Mouse (Mus musculus) heart, postnatal 4 days (tissue): ENCODE data around the gene Rpl3l. TPM values are rescaled to one million over a fixed set of nuclear protein-coding genes. Genes with fewer than 3 reads are reported as not detected.

ENCODE experiments used
- DNase-seq: peaks from one replicate; pipeline ENCODE4 v3.0.0; 2021
- total RNA-seq, 2 experiments: library from RNA; stranded (reverse); gene quantifications; 2 replicates each; pipeline ENCODE4 v1.2.3; 2021

Gene Rpl3l
- total RNA-seq, 2 experiments from 2014 or later: 19.5 TPM

DNA sequence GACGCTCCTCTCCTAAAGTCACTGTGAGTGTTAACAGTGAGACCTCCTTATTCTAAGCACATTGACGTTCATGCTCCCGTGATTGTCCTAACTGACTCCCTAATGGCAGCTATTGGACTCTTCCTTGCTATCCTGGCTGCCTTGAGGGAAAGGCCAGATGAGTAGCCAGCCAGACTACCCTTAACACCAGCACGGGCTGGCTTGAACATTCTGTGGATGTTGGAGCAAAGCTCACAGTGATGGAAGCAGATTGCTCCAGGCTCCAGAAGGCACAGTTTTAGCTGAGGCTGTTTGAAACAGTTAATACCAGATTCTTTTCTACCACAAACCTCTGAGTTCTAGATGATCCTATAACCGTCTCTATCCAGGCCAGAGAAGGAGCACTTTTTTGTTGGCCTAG lies 16.3 kb downstream of the Rpl3l start:
- DNase-seq: no peak

DNA sequence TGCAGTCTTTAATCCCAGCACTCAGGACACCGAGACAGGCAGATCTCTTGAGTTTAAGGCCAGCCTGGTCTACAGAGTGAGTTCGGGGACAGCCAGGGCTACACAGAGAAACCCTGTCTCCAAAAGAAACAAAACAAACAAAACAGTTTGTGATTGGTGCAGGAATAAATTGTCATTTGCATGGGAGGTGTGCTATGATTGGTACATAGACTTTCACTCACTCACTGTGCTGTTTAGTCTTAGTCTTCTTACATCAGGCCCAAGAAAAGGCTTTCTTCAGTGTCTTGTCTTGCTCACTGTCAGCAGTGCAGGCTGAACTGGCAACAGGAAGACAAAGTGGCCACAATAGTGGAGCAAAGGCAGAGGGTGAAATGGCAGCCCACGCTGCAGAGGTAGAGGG lies 16.8 kb downstream of the Rpl3l start:
- no peak for DNase-seq

DNA sequence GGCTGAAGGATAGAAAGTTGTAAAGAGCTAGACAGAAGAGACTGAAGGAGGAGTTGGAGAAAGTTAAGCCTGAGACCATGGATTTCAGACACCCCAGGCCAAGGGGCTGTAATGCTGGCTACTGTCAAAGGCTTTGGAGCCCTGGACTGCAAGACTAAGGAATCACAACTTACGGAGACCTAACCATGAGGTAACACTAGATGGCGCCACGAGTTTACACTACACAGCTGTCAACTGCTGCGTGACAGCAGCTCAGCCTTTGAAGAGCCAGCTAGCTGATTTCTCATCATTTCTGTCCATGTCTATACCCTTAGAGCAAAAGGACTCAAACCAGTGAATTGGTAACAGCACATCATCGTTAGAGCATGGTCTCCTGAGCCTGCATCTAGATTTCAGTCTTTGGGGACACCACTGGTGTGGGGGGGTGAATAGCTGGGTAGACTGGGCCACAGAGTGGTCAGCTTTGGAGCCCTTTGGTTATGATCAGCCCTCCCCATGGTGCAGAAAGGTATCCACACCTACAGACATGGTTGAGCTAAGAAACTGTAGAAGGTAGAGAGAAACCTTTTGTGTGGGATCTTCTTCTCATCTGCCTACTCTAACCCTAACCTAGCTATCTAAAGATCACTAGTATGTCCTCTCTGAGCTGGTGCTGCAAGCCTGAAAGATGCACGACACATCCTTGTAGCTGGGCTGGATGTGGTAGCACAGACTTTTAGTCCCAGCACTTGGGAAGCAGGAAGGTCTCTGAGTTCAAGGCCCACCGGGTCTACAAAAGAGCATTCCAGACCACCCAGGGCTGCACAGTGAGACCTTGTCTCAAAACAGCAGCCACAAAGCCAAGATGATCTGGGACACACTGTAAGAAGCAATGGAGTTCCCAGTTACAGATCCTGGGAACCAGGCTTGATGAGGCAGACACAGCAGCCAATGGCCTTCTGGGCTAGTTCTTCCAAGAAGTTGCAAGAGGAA lies 18.2 kb downstream of the Rpl3l start:
- peak; percentile 91 for DNase-seq

GRCm38 (mm10) chr17:24746986-24747385 lies 19.4 kb downstream of the Rpl3l start:
- no peak for DNase-seq

DNA sequence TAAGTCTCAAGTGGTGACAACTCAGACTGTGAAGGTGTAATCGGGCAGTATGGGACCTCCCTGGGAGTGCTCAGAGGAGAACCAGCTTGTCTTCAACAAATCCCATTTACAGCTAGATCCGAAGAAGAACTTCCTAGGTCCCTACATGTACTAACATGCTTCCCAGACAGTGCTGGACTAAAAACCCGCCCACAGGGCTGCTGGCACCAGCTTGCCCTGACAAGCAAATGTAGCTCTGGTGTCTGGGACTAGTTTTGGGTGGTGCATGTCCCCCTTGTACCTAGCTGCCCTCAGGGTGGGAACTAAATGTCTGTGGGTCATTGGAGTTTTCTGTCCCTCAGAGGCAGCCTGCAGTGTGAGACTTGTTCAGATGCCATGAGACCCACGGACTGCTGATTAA lies 23.9 kb downstream of the Rpl3l start:
- DNase-seq: no peak

DNA sequence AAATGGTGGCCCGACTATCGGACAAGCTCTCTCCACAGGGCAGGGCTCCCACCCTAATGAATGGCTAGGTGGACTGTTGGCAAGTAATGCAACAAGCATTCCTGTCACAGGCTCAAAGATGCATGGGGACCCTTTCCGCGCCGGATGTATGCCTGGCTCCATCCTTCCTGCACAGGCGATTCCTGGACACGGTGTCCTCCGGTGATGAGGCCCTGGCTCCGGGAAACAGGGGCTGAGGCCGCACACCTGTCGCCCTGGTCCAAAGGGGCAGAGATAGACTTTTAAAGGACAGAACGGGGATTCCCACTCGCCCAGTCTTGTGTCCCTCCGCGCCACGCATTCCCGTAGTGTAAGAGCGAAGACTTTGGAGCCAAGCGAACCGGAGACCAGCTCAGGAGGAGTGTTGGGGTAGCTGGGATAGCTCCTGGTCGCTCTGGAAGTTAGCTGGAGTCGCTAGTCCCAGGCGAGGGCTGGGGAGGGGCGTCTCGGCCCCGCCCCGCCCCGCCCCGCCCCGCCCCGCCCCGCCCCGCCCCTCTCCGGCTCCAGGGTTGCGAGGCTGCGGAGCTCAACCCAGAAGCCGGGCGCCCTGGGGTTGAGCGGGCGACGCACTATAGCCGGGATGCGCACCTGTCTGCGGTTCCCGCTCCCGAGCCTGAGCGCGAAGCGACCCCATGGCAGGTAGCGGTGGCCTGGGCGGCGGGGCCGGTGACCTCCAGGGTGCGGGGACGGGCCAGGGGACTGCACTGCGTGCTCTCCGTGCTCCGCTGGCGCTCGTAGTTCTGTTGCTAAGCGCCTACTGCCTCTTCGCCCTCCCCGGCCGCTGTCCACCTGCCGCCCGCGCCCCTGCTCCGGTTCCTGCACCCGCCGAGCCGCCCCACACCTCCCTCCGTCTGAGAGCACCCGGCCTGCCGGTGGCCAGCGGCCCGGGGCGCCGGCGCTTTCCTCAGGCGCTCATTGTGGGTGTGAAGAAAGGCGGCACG lies 25.1 kb downstream of the Rpl3l start, which contains the start of gene Hs3st6:
Hs3st6 (plus strand) TSS at position 574 of the 980 bp plus-strand sequence.
- DNase-seq: no peak

DNA sequence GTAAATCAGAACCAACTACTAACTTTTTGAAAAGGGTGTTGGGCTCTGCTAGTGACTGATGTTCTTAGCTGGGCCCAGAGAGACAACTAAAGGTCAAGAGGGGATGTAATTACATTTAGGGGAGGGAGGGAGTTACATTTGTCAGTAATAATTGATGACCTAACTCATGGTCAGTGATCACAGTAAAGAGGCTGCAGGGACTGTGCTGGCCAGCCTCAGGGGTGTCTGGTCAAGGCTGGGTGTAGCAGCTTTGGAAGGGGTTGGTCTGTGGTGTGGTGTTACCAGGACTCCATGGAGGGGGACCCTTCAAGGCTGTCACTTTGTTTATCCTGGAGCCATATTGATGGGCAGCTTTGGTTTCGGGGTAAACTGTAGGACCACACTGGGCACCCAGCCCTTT lies 29.8 kb downstream of the Rpl3l start:
- DNase-seq: no peak

DNA sequence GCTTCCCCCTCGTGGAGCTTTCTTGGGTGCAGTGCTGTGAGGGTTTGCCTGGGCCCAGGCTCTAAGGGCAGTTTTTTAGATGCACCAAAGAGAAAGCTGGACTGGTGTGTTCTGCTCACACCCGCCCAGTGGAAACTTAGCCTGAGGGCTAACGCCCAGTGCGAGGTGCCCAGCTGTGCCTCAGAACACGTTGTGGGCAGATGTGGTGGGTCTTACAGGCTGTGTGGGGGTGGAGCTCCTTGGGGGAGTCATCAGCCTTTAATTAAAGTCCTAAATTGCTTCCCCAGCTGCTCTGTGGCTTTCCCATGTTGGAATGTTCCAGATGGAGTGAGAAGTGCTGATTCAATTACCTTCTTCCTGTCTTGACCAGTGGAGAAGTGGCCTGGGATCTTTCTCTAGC lies 33.5 kb downstream of the Rpl3l start:
- no peak for DNase-seq

GRCm38 (mm10) chr17:24765016-24765905 lies 37.6 kb downstream of the Rpl3l start:
- no peak for DNase-seq

- no peak for DNase-seq
These were observed 38.8 kb downstream of the Rpl3l start for GRCm38 (mm10) chr17:24766266-24766875.

GRCm38 (mm10) chr17:24769146-24769545 lies 41.5 kb downstream of the Rpl3l start:
- DNase-seq: no peak

- no peak for DNase-seq
These were observed 45.6 kb downstream of the Rpl3l start for GRCm38 (mm10) chr17:24773241-24773640.

DNA sequence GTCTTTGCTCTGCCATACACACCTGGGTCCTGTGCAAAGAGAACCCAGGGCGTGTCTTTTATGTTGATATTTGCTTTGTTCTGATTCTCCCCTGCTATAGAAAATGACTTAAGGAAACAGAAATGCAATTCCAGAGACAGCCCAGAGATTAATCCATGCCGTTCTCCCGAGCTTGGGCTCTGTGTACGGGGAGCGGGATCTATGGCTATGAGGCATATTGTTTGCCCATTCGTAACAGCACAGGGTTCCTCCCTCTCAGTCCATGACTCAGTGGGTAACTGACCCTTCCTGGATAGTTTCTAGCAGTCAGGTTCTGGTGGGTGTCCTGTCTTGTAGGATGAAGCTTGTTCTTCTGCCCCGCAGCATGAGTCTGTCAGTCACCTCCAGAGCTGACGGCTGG lies 47.6 kb downstream of the Rpl3l start:
- no peak for DNase-seq

GRCm38 (mm10) chr17:24777073-24777472 lies 49.5 kb downstream of the Rpl3l start:
- no peak for DNase-seq

GRCm38 (mm10) chr17:24780821-24781220 lies 53.2 kb downstream of the Rpl3l start:
- DNase-seq: no peak

Other genes with a start within 250 kb of the Rpl3l start
- 10 to 100 TPM; 14.9 to 16.3 TPM for gene Mlst8, start 248.7 kb upstream of the Rpl3l start, total RNA-seq
- gene Caskin1, start 239.2 kb upstream of the Rpl3l start, total RNA-seq: under 1 TPM; 0.34 to 0.91 TPM
- 100 to 1,000 TPM in 1 of 2 experiments, 10 to 100 TPM in 1; 97.6 to 106 TPM for gene Traf7, start 199.9 kb upstream of the Rpl3l start, total RNA-seq
- under 1 TPM; 0.27 to 0.38 TPM for gene Rab26, start 193.6 kb upstream of the Rpl3l start, total RNA-seq
- 10 to 100 TPM; 50.1 to 52.6 TPM for gene Pkd1, start 178.0 kb upstream of the Rpl3l start, total RNA-seq
- 10 to 100 TPM; 82.9 to 87.9 TPM for gene Tsc2, start 95.2 kb upstream of the Rpl3l start, total RNA-seq
- gene Nthl1, start 95.1 kb upstream of the Rpl3l start, total RNA-seq: 1 to 10 TPM; 4.0 TPM
- gene Slc9a3r2, start 77.5 kb upstream of the Rpl3l start, total RNA-seq: 10 to 100 TPM; 61.8 to 75.0 TPM
- gene Npw, start 69.4 kb upstream of the Rpl3l start, total RNA-seq: not detected
- 10 to 100 TPM; 26.0 to 26.6 TPM for gene Zfp598, start 58.1 kb upstream of the Rpl3l start, total RNA-seq
- under 1 TPM; 0.14 to 0.27 TPM for gene Syngr3, start 37.9 kb upstream of the Rpl3l start, total RNA-seq
- 10 to 100 TPM; 23.3 to 25.6 TPM for gene Gfer, start 31.7 kb upstream of the Rpl3l start, total RNA-seq
- gene Noxo1, start 31.6 kb upstream of the Rpl3l start, total RNA-seq: 1 to 10 TPM; 1.9 to 2.1 TPM
- 10 to 100 TPM; 25.2 to 29.2 TPM for gene Tbl3, start 20.2 kb upstream of the Rpl3l start, total RNA-seq
- gene Rnf151, start 9.8 kb upstream of the Rpl3l start, total RNA-seq: not detected
- 100 to 1,000 TPM; 734 to 782 TPM for gene Rps2, start 9.7 kb upstream of the Rpl3l start, total RNA-seq
- 100 to 1,000 TPM; 684 to 725 TPM for gene Ndufb10, start 3.3 kb upstream of the Rpl3l start, total RNA-seq
- gene Msrb1, start 8.8 kb downstream of the Rpl3l start, total RNA-seq: 10 to 100 TPM; 74.4 to 83.3 TPM
- gene Hs3st6, start 25.2 kb downstream of the Rpl3l start, total RNA-seq: under 1 TPM in 1 of 2 experiments, not detected in 1; 0.20 TPM
- under 1 TPM in 1 of 2 experiments, not detected in 1; 0.16 TPM for gene Meiob, start 76.5 kb downstream of the Rpl3l start, total RNA-seq
- 10 to 100 TPM; 77.6 to 82.3 TPM for gene Hagh, start 112.3 kb downstream of the Rpl3l start, total RNA-seq
- gene Fahd1, start 122.5 kb downstream of the Rpl3l start, total RNA-seq: 10 to 100 TPM; 50.3 to 53.0 TPM
- gene Igfals, start 138.2 kb downstream of the Rpl3l start, total RNA-seq: 1 to 10 TPM; 2.9 to 3.5 TPM
- gene Nubp2, start 158.5 kb downstream of the Rpl3l start, total RNA-seq: 10 to 100 TPM; 25.6 to 27.0 TPM
- 10 to 100 TPM; 34.8 to 38.6 TPM for gene Spsb3, start 158.8 kb downstream of the Rpl3l start, total RNA-seq
- gene Eme2, start 167.3 kb downstream of the Rpl3l start, total RNA-seq: 10 to 100 TPM; 24.8 to 27.1 TPM
- 10 to 100 TPM; 93.6 to 97.0 TPM for gene Mrps34, start 167.3 kb downstream of the Rpl3l start, total RNA-seq
- 10 to 100 TPM; 33.6 to 42.8 TPM for gene Nme3, start 168.7 kb downstream of the Rpl3l start, total RNA-seq
- 10 to 100 TPM; 66.5 to 68.5 TPM for gene Mapk8ip3, start 209.2 kb downstream of the Rpl3l start, total RNA-seq
- gene Jpt2, start 232.9 kb downstream of the Rpl3l start, total RNA-seq: 10 to 100 TPM; 43.6 to 49.9 TPM